Mouse (Mus musculus) adrenal gland, postnatal 10 days (tissue): ENCODE results near the gene Tmem114. TPM values are rescaled to one million over a fixed set of nuclear protein-coding genes. Genes with fewer than 3 reads are reported as not detected.

ENCODE experiments used
- DNase-seq: peaks from one replicate; pipeline ENCODE4 v3.0.0; 2021; ENCODE audit warnings: mixed read lengths
- total RNA-seq, 2 experiments: library from RNA; stranded (reverse); gene quantifications; 2 replicates each; pipeline ENCODE4 v1.2.3; 2021

The Tmem114 gene
- total RNA-seq, 2 experiments from 2014 or later = not detected

GRCm38 (mm10) chr16:8409197-8409596 is 15.7 kb downstream of the Tmem114 start:
- no peak for DNase-seq

DNA sequence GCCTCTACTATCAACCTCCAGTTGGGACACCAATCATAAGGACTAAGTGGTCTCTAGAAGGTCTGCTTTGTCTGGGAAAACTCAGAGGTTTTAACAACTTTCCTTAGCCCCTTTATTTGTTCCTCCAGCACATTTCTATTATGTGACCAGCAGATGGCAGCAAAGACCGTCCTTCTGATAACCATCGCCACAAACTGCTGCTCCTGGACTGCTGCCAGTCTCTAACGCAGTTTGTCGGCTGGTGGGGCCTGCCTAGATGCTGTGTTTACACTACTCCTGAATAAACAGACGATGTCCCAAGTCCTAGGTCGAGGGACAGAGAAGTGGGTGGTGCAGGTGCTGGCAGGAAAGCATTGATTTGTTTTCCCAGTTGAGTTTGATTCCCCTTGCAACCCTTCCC is 18.2 kb downstream of the Tmem114 start:
- DNase-seq = peak; percentile 77

- DNase-seq = no peak
These were observed 22.3 kb downstream of the Tmem114 start for GRCm38 (mm10) chr16:8402663-8403062.

DNA sequence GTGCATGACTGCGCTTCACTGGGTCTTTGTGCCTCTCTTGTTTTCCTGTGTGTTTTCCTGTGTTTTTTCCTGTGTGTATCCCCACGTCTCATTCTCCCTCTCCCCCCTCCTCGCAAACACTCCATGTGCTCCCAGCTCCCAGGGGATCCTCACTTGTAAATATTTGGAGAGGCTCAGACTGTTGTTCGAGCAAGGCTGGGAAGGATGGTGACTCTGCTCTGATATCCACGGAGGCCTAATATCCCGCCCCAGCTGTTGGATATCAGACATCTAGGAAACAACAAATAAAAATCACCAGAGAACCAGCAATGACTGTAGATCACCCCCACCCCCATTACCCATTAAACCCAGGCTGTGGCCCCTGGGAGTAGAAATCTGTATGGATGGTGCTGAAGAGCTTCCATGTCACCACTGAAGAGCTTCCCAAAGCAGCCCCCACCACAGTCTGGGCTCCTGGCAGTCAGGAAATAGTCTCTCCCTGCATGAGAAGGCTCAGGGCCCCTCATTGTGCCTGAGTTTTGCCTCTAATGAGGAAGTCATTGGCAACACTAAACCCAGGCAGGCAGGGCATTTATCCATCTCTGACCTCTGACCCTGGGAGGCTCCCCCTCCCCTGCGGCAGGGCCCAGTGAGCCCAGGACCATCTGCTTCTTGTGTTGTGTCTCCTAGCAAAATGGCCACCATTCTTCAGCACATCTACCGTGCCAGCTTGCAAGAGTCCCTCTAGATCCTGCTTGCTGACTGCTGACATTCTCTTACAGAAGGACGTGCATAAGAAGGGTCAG is 23.6 kb downstream of the Tmem114 start:
- no peak for DNase-seq

GRCm38 (mm10) chr16:8399868-8400267 is 25.1 kb downstream of the Tmem114 start:
- DNase-seq = no peak

DNA sequence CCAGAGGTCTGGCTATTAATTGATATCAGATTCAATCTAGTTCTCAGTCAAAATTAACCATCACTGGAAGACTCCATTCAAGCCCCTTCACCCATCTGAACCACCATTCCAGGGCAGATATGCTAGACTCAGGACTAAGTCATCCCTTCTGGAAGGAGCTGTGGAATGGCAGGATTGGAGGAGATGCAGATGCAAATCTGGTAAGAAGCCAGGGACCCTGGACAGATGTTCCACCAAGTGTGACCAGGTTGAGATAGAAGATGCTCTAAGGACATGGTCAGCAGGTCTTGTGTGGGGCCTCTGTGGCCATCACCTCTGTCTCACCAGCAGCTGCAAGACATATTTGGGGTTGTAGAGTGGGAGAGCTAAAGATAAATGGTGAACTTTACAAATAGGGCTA is 30.0 kb downstream of the Tmem114 start:
- DNase-seq = no peak

GRCm38 (mm10) chr16:8388491-8388890 is 36.4 kb downstream of the Tmem114 start:
- no peak for DNase-seq

DNA sequence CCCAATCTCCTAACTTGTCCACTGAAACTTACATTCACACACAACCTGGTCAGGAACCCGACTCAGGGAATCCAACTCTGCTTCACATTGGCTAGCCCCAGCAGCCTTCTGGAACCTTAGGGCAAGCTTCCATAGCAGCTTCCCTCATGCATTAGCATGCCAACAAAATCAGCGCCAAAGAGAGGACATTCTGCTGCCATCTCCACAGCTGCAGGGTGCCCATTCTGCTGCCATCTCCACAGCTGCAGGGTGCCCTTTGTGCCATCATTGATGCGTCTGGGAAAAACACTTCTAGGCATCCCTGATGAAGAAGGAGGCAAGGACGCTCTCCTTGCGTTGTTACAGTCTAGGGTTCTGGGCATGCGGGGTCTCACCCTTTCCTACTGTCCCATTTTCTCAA is 38.5 kb downstream of the Tmem114 start:
- DNase-seq = no peak

DNA sequence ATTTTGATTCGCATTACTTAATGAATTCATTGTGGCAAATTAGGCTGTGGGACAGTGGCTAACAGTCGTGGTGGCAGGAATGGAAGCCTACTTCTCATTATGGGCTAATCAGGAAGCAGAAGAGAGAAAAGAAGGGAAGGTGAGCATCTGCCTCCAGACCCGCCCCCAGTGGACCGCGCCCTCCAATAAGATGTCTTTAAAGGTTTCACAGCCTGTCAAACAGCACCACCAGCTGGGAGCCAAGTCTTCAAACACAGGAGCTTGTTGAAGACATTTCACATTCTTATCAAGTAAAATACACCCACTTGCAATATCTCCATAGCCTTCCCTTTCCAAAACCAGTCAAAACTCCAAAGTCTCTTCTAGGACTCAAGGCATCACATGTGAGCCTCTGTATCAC is 39.3 kb downstream of the Tmem114 start:
- DNase-seq = no peak

- no peak for DNase-seq
These were observed 40.2 kb downstream of the Tmem114 start for GRCm38 (mm10) chr16:8384772-8385171.

GRCm38 (mm10) chr16:8383396-8383795 is 41.5 kb downstream of the Tmem114 start:
- DNase-seq = no peak

- no peak for DNase-seq
These were observed 61.9 kb downstream of the Tmem114 start for GRCm38 (mm10) chr16:8363066-8363465.

Other genes starting within 250 kb of the Tmem114 start
- 10 to 100 TPM; 16.4 to 33.0 TPM for gene Mettl22, start 45.7 kb upstream of the Tmem114 start, total RNA-seq
- 10 to 100 TPM; 29.8 to 33.6 TPM for gene Abat, start 88.3 kb upstream of the Tmem114 start, total RNA-seq
- gene Pmm2, start 212.5 kb upstream of the Tmem114 start, total RNA-seq = 10 to 100 TPM; 56.9 to 74.1 TPM
- 10 to 100 TPM; 19.0 to 22.4 TPM for gene Tmem186, start 212.6 kb upstream of the Tmem114 start, total RNA-seq
- 10 to 100 TPM; 76.8 to 85.6 TPM for gene Carhsp1, start 247.0 kb upstream of the Tmem114 start, total RNA-seq